Mouse (Mus musculus): ENCODE results near the gene Neurl4.

DNA sequence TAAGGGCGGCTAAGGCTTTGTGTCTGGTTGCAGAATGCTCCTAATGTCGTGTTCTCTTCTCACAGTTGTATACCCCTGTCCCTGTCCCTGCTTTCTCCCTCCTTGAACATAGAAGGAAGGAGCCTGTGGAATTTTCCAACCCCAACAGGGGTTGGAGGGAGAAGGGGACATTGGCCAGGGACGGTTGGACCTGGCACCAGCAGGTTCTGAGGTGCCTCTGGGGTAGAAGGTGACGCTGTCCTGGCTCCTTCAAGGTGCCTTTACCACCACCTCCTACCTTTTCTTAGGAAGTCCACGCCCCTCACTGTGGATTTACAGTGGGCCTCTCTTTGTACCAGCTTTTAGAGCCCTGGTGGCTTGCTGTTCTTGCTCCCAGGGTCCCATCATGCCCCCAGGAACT, 37.0 kb downstream of the Neurl4 start:
- TF ChIP-seq GATA1 (IDR thresholded peaks at IDR 0.05; ENCODE audit: borderline replicate concordance, low read length) (no peak), FLI1 (IDR thresholded peaks at IDR 0.05; ENCODE audit: low read length) (no peak)
